Mouse (Mus musculus) forebrain, postnatal 0 days (tissue): ENCODE measurements around the gene Adcy9. TPM values are rescaled to one million over a fixed set of nuclear protein-coding genes. Genes with fewer than 3 reads are reported as not detected.

Experiments
- ATAC-seq: fragments of 200-750 bp; cut with Nextera tagmentation; 2 replicates; pipeline ENCODE4 v1.8.0; 2017; ENCODE audit warnings: mild to moderate bottlenecking, moderate library complexity
- DNase-seq: peaks from one replicate; pipeline ENCODE4 v3.0.0-alpha.2; 2015
- H3K27ac ChIP-seq: fragments of 300-500 bp; sonication (generic); 2 replicates; pipeline ENCODE4 v1.5.1; 2014; ENCODE audit warnings: low read depth, mild to moderate bottlenecking, antibody characterized with exemption, low read length, moderate library complexity, mixed read lengths
- H3K27me3 ChIP-seq: fragments of 300-500 bp; sonication (generic); 2 replicates; pipeline ENCODE4 v1.6.1; 2014; ENCODE audit warnings: mild to moderate bottlenecking, low read length, mixed read lengths; ENCODE audit not compliant: insufficient read depth
- H3K36me3 ChIP-seq: fragments of 300-500 bp; sonication (generic); 2 replicates; pipeline ENCODE4 v1.6.1; 2014; ENCODE audit warnings: mild to moderate bottlenecking, moderate library complexity; ENCODE audit not compliant: insufficient read depth
- H3K4me1 ChIP-seq: fragments of 300-500 bp; sonication (generic); 2 replicates; pipeline ENCODE4 v1.6.1; 2014; ENCODE audit warnings: antibody characterized with exemption; ENCODE audit not compliant: insufficient read depth
- H3K4me2 ChIP-seq: fragments of 300-500 bp; sonication (generic); 2 replicates; pipeline ENCODE4 v1.6.1; 2014; ENCODE audit warnings: low read depth, mild to moderate bottlenecking, moderate library complexity
- H3K4me3 ChIP-seq: fragments of 300-500 bp; sonication (generic); 2 replicates; pipeline ENCODE4 v1.5.1; 2014; ENCODE audit warnings: low read depth, low read length, mixed read lengths
- H3K9ac ChIP-seq: fragments of 300-500 bp; sonication (generic); 2 replicates; pipeline ENCODE4 v1.6.1; 2014; ENCODE audit warnings: mild to moderate bottlenecking
- H3K9me3 ChIP-seq: fragments of 300-500 bp; sonication (generic); 2 replicates; pipeline ENCODE4 v1.6.1; 2016; ENCODE audit warnings: low read length
- CTCF ChIP-seq: sonication (generic); IDR thresholded peaks from 2 replicates; pipeline ENCODE4 v1.5.1; 2016; ENCODE audit warnings: antibody characterized with exemption, control low read depth, low read depth
- WGBS: fragments of 180-500 bp; shearing (Covaris S2); extraction: QIAGEN DNeasy Blood & Tissue Kit; methylation state at CpG from one replicate; pipeline ENCODE4 v1.1.7; 2014; 5-methylcytosine and 5-hydroxymethylcytosine counted together
- polyA plus RNA-seq: library from polyadenylated mRNA; unstranded; fragments of >200 nt; fragmentation: Nextera tagmentation; extraction: Ambion mirVana; gene quantifications from 2 replicates; pipeline ENCODE4 v1.2.1, GENCODE M21; 2015
- total RNA-seq: library from RNA; depleted of rRNA; stranded (reverse); fragments of >200 nt; gene quantifications from 2 replicates; pipeline ENCODE4 v1.2.3, GENCODE M21; 2014

Gene Adcy9
- total and polyA plus RNA-seq, 2 experiments from 2014 or later = 3.8 to 19.9 TPM

DNA sequence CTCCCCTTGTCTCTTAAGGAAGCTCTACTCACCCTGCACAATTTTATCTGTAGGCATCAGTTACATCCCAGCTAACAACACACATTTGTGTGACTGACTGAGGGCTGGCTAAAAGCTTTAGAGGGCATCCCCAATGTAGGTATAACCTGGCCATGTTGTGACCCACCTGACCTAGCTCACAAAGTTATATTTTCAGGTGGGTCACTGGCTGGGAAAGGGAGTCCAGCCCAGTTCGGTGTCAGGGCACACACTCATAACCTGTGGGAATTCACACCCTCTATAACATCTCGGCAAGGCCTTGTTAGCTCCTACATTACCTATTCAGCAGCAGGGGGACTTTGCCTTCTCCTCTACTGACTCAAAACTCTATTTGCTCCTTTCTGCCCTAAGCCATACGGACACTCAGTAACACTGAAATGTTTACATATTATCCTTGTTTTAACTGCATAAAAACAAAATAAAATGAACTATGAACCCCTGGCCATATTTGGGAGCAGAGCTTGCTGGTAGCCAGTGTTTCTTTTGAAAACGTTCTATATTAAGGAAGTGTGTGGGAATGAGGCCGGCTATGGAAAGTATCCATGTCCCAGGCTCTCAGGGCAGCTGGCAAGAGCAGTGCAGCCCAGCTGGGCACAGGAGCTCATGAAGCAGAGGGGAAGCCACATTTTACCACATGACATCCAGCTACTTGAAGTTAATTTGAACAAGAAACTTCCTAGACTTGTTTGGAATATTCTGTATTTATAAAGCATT, 20.7 kb downstream of the Adcy9 start:
- H3K27me3 ChIP-seq = no peaks in the 10 kb centered on the region
- DNase-seq (no peak), ATAC-seq (no peak)
- no peak overlapping the region for H3K9ac ChIP-seq
- no peak for TF ChIP-seq CTCF
- no peak overlapping the region for H3K4me2 ChIP-seq
- H3K9me3 ChIP-seq = no peaks in the 10 kb centered on the region
- no peak overlapping the region for H3K4me3 ChIP-seq
- H3K36me3 ChIP-seq = no peaks in the 10 kb centered on the region
- peaks cover 7% of the 10 kb centered on the region; the same call in 1 of the 2 replicates for H3K4me1 ChIP-seq
- 80% methylated on average over 5 of the region's 5 CpGs for WGBS
- no peak overlapping the region for H3K27ac ChIP-seq

DNA sequence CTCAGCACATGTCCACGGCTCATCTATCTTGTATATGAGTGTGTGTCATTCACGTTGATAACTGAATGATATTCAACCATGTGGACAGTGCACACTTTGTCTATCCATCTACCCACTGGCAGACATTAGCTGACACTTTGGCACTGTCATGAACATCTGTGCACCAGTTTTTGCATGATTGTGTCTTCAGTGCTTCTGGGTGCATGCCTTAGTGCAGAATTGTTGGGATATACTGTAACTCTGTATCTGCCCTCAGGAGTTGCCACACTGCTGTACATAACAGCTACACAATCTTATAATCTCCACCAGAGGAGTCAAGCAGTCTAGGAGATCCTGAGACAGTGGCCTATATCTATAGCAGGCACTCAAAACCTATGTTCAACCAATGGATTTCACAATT, 21.5 kb downstream of the Adcy9 start:
- ATAC-seq = no peak
- H3K4me3 ChIP-seq = no peak overlapping the region

DNA sequence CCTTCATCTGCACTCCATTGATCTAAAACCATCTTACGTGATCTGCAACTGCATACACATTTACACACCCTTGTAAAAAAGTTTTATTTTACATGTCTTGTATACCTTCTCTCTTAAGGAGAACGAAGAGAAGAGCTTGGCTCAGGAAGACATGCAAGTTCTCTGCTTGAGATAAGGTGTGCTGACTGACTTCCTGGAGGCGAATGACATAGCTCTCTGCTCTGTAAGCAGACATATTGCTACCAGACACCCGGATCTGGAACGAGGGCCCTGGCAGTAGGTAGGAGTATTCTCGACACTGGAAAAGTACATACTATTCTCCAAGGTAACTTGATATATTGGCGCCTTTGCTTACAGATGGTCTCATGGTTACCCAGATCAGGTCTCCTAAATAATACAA, 22.7 kb downstream of the Adcy9 start:
- H3K4me1 ChIP-seq = peaks cover 7% of the 10 kb centered on the region; the same call in 1 of the 2 replicates
- ATAC-seq = no peak
- H3K4me3 ChIP-seq = no peak overlapping the region
- H3K9me3 ChIP-seq = no peaks in the 10 kb centered on the region
- no peak overlapping the region for H3K4me2 ChIP-seq
- no peaks in the 10 kb centered on the region for H3K36me3 ChIP-seq
- no peak for DNase-seq
- H3K27me3 ChIP-seq = no peaks in the 10 kb centered on the region
- no peak for TF ChIP-seq CTCF
- 95% methylated on average over 7 of the region's 7 CpGs for WGBS
- H3K27ac ChIP-seq = no peak overlapping the region
- no peak overlapping the region for H3K9ac ChIP-seq

More for the DNA sequence above, 21.5 kb downstream of the Adcy9 start:
- WGBS = 89% methylated on average over 2 of the region's 2 CpGs
- Histone ChIP-seq H3K27me3 (no peaks in the 10 kb centered on the region), H3K9ac (no peak overlapping the region), H3K9me3 (no peaks in the 10 kb centered on the region), H3K36me3 (no peaks in the 10 kb centered on the region), H3K4me2 (no peak overlapping the region), H3K4me1 (peaks cover 7% of the 10 kb centered on the region; the same call in 1 of the 2 replicates), H3K27ac (no peak overlapping the region)
- no peak for DNase-seq
- no peak for TF ChIP-seq CTCF

DNA sequence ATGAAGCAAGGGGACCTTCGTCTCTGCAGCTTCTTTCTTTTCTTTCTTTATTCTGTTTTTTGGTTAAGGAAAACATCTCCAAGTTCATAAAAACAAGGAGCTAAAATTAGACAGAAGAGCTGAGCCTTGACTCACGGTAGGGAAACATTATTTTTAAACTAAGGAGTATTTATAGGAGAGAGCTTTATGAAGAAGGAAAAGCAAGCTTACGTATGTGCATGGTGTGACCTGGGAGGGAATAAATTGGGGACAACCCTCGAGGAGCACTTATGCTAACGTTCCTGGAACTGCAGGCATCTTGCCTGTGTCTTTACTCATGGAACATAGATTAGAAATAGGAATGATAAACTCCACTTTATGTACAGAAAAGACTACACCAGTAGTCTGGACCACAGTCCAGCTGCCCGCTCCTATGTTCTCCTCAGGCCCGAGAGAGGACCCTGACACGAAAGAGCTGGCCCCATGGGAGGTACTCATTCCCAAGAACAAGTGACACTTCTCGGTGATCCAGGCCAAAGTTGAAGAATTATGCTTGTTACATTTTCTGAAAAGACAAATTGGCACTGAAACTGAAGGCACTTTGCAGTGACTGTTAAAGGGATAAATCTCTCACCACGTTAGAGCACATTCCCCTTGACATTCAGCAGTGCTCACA, 24.5 kb downstream of the Adcy9 start:
- no peak overlapping the region for H3K4me3 ChIP-seq
- no peaks in the 10 kb centered on the region for H3K36me3 ChIP-seq
- H3K27me3 ChIP-seq = no peaks in the 10 kb centered on the region
- no peak overlapping the region for H3K4me2 ChIP-seq
- H3K27ac ChIP-seq = peak overlapping the region; percentile 35; the same call in 1 of the 2 replicates
- no peak for DNase-seq
- peaks cover 7% of the 10 kb centered on the region; the same call in 1 of the 2 replicates for H3K4me1 ChIP-seq
- no peak overlapping the region for H3K9ac ChIP-seq
- WGBS = 63% methylated on average over 10 of the region's 10 CpGs
- ATAC-seq = no peak
- H3K9me3 ChIP-seq = no peaks in the 10 kb centered on the region
- no peak for TF ChIP-seq CTCF

DNA sequence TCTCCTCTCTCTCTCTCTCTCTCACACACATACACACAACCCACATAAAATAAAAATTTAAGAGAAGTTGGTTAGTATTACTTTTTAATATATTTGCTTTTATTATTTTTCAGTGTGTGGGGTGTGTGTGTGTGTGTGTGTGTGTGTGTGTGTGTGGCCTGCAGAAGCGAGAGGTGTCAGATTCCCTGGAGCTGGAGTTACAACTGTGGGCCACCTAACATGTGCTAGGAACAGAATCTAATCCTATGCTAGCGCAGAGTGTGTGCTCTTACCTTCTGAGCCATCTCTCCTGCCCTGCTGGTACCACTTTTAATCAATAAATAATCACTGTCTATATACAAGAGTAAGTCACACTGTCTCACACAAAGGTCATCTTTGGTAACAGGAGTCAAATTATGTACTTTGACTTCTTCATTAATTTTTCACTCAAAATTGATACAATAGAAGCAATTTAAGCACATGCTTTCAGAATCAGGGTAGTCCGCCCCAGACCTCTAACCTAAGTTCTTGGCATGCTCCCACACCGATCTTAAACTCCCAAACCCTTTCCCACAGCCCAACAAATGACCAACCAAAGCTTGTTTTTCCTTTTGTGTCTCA, 25.2 kb downstream of the Adcy9 start:
- no peak overlapping the region for H3K4me3 ChIP-seq
- H3K9ac ChIP-seq = no peak overlapping the region
- no peaks in the 10 kb centered on the region for H3K27me3 ChIP-seq
- no peaks in the 10 kb centered on the region for H3K9me3 ChIP-seq
- no peak overlapping the region for H3K27ac ChIP-seq
- H3K4me2 ChIP-seq = no peak overlapping the region
- H3K36me3 ChIP-seq = no peaks in the 10 kb centered on the region
- TF ChIP-seq CTCF = no peak
- H3K4me1 ChIP-seq = peaks cover 7% of the 10 kb centered on the region; the same call in 1 of the 2 replicates
- ATAC-seq (no peak), DNase-seq (no peak)
- WGBS = 87% methylated on average over 4 of the region's 4 CpGs

DNA sequence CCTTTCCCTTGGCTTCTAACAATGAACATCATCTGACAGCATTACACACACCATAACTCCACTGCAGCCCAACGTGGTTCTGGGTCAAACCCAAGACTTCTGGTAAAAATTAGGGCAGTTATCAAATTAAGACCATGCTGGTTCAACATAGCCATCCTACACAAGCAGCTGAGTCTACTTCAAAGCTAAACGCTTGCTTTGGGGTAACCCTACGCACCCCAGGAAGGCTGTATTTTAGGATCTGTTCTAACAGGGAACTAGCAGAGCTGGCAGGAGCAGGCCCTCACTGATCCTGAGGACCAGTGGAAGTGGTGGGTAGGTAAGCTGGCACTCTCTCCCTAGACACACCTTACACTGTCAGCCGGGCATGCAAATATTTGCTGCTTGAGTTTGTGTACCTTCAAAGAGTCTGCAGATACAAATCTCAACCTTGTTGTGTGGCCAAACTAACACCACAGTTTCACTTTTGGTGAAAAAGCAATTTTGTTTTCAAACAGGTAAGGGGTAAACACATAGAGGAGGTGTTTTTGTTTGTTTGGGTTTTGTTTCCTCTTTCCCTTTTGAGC, 36.7 kb downstream of the Adcy9 start:
- no peak for DNase-seq
- no peak for TF ChIP-seq CTCF
- Histone ChIP-seq H3K36me3 (no peaks in the 10 kb centered on the region), H3K9ac (no peak overlapping the region), H3K4me2 (no peak overlapping the region), H3K27ac (no peak overlapping the region), H3K27me3 (no peaks in the 10 kb centered on the region), H3K9me3 (no peaks in the 10 kb centered on the region), H3K4me1 (no peaks in the 10 kb centered on the region), H3K4me3 (no peak overlapping the region)
- ATAC-seq = no peak
- WGBS = 80% methylated on average over 4 of the region's 4 CpGs
